Mouse (Mus musculus) megakaryocyte, adult 5-6 weeks (primary cell): ENCODE data around the gene 1700011L22Rik. TPM values are rescaled to one million over a fixed set of nuclear protein-coding genes. Genes with fewer than 3 reads are reported as not detected.

Experiments used
- ATAC-seq: 2 replicates; pipeline ENCODE4 v1.8.0; 2016; ENCODE audit warnings: mild to moderate bottlenecking, inconsistent platforms; ENCODE audit not compliant: poor library complexity, severe bottlenecking
- total RNA-seq, 2 experiments: library from RNA; stranded (forward) in 1 of 2; stranded (reverse) in 1 of 2; fragments of 153-499, 151-499 nt in 1 of 2; fragments of 221-1000, 200-1000 nt in 1 of 2; gene quantifications; 2 replicates each; pipeline versions ENCODE4 v1.2.3 to v1.2.4; 2015 to 2017

The 1700011L22Rik gene
- total RNA-seq (2015) (not detected in 2 replicates), total RNA-seq (2017) (not detected in 2 replicates)

DNA sequence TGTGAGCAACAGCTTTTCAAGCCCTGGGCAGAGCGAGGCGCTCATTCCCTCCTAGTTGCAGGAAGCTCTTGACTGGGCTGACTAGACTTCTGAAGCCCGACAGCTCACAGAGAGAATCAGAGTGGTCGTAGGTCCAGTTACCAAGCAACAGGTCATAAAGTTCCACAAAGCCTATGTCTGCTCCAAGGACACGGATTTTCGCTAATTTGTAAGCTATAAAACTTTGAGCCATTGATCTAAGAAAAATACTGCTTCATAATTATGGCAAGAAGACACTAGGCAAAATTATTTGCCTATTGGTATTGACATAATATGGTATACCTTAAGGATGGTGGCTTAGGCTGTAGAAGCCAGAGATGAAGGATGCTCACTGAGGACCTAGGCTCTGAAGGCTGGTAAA, at the start of gene 1700011L22Rik:
Gene 1700011L22Rik (minus strand): TSS at position 101 of the 400 bp plus-strand sequence.
- ATAC-seq: no peak

DNA sequence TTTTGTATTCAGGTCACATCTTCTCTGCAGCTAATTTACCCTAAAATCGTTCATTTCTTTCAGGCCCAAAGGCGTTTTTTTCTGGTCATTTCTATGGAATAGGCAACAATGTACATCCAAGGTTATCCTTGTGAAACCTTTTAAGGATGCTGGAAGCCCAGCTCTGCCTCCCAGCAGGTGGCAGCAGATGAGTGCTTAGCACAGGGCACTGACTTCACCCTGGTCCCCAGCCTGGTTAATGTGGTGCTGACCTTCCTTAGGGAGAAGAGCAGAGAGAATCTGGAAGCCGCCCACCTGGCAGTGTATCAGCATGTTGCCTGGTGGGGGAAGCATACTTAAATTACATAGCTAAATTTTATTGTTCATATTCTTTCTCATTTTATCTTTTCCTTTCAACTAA, 49.4 kb upstream of the 1700011L22Rik start:
- ATAC-seq: no peak

DNA sequence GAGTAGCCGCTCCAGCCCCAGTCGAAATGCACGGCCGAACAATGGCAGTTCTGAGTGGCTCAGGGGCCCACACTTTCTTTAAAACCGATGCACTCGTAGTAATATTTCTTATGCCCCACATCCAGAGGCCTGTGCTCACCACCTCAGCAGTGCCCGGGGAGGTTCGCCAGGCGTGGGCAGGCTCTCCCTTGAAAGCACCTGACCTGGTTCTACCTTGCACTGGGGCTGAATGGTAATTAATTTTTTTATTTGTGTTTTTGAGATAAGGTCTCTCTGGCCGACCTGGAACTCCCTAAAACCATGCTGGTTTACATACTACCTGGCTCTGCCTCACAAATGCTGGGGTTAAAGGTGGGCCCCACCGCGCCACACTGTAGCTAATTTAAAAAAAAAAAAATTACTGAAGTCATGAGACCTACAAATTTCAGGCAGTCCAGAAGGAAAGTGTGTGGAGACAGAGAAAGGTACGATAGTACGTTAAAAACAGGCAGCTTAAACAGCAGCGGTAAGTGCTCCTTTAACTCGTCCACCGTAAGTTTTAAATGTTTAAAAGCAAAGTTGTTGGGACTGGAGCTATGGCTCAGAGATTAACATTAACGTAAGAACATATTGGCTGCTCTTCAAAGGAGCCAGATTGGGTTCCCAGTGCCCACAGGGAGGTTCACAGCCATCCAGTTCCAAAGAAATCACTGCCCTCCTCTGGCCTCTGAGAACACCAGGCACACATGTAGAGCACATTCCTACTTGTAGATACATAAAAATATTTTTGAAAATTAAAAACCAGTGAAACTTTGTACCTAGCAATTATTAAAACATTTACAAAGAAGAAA, 47.1 kb upstream of the 1700011L22Rik start:
- ATAC-seq: no peak

DNA sequence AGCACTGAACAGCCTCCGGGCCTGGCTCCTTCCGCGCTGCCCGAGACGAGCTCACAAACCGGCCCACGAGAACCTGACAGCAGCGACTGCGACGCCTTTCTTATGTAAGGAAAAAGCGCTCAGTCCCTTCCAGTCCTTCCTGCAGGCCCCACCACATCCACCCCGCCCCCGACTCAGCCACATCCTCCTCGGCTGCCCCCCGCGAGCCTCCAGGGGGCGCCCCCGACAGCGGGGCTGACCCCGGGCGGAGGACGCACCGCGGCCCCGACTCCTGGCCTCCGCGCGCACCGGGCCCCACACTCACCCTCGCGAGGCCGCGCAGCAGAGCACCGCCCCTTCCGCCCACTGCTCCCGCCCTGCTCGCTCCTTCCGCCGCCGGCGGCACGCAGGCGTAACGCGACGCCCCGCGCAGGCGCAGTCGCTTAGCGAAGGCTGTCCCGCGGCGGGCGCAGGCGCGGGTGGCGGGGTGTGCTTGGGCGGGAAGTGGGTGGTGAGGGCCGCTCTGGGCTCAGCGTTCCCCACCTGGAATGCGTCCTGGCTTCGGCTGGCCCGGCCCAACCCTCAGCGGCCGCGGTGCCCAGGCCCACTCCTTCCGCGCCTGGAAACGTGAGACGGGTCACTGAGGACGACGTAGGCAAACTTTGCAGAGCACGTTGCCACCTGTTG, 46.4 kb upstream of the 1700011L22Rik start, which contains the start of gene Mmaa:
Gene Mmaa (minus strand): TSS at position 328 of the 666 bp plus-strand sequence.
- peak; percentile 93 for ATAC-seq

DNA sequence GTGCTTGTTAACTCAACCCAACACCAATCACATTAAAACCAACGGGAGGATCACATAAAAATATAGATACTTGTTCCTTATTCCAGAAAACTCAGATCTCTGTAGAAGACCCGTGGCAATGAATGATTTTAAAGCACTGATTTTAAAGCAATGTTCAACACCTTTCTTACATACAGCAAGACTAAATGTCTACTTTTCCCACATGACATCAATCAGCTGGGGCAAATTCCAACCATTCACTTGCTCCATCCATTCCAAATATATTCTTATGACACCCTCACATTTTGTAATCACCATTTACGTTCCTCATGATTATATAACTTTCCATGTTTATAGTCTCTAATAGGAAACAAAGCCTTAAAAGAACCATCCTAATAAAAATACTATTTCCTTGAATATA, 45.5 kb upstream of the 1700011L22Rik start:
- no peak for ATAC-seq

DNA sequence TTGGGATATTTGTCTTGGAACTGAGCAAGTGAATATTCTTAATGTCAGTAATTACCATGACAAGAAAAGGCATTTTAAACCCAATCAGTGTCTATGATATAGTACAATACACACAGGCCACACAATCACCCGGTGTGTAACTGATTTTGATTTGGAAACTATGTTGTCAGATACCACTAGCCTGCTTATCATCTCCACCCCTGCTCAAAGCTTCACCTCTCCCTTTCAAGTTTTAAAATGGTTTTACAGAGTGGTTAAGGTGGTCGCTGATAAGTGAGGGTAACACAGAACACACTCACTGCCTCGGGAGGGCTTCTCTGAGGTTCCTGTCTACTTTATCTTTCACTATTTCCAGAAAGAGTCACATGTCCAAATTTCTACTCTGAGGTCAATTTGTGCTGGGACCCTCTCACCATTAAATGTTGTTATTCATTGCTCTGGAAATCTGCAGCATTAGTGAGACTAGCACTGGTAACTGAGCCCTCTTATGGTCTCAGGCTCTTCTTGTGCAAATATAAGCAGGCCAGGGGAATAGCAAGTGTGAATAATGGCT, 44.4 kb upstream of the 1700011L22Rik start:
- no peak for ATAC-seq

DNA sequence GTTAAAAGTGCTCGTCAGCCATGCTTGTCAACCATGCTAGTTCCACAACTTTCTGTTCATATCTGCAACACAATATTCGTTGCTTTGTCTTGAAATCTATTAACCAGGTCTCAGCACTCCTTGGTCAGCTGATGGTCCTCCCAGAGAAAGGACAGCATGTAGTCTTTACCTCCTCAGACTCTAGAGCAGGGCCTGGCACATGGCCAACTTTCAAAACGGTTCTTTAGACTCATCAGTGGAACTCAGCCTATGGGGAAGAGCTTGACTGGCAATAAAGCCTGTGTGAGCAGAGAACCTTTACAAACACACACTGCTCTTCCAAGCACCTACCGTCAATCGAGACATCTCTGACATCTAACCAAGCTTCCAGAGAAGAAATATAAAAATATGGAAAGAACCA, 41.2 kb upstream of the 1700011L22Rik start:
- ATAC-seq: no peak

DNA sequence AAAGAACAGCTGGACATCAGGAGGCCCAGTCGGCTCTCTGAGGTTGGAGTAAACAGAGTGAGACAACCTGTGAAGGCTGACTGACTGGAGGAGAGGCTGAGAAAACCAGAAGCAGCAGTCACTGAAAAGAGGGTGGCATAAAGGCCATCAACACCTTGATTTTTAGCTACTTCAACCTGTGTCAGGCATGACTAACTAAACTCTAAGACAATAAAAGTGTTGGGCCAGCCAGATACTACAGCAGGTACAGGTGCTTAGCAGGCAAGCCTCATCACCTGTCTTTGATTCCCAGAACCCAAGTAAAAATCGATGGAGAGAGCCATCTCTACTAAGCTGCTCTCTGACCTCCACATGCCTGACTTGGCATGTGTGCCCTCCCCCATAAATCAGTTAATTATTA, 40.3 kb upstream of the 1700011L22Rik start:
- ATAC-seq: no peak

DNA sequence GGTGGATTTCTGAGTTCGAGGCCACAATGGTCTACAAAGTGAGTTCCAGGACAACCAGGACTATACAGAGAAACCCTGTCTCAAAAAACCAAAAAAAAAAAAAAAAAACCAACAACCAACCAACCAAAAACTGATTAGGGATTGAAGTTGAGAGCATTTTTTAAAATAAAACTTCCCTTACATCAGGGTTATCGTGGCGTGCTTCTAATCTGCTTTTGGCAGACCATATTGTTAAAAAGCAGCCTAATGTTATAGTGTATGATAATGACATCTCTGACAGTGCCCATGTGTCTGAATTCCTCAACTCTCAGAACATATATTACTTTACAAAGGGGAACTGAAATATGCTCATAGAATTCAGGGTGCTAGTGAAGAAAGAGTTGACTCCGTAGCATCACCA, 39.9 kb upstream of the 1700011L22Rik start:
- no peak for ATAC-seq

DNA sequence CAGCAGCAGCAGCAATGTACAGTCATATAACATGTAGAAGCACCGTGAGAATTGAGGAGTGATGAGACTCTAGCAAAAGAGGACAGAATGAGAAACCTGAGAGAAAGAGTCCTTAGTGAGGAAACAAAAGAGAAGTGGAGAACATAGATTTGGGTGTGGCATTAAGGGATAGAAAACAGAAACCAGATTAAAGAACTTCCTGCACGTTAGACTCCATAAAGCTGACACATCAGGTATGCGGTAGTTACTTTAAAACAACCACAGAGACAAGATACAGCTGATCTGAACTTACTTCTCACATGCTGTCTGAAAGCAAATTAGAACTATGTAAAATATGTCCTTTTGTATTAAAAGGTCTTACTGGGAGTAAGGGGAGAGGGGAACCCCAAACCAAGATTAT, 38.1 kb upstream of the 1700011L22Rik start:
- ATAC-seq: peak; percentile 45

DNA sequence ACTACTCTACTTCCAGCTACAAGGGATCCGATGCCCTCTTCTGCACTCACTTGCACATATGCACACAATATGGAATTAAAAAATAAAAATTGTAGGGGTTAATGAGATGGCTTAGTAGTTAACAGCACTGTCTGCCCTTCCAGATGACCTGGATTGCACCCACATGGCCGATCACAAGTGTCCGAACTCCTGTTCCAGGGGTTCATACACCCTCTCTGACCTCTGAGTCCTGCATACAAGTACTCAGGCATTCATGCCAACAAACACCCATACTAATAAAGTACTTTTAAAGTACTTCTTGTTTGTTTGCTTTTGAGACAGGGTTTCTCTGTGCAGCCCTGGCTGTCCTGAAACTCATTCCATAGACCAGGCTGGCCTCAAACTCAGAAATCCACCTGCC, 36.3 kb upstream of the 1700011L22Rik start:
- no peak for ATAC-seq

DNA sequence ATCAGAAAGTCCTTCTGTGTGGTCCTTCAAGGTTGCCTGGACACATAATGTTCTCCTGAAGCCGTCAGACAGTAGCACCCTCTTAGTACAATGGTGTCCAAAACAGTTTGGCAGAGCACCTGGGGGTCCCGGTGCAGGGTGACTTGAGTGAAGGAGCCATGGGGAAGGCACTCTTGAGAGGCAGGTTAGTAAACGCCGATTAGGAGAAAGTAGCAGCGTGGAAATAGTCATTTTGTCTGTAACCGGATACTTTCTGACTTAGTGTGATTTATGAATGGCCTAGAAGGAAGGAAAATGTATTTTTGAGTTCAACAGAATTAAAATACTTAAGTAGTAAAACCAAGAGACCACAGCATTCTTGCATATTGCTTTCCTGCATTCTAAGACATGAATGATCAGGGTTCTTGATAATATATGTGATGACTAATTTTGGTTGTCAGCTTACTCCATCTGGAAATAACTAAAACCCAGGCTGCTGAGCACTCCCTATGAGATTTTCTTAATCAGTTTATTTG, 33.1 kb upstream of the 1700011L22Rik start:
- no peak for ATAC-seq

DNA sequence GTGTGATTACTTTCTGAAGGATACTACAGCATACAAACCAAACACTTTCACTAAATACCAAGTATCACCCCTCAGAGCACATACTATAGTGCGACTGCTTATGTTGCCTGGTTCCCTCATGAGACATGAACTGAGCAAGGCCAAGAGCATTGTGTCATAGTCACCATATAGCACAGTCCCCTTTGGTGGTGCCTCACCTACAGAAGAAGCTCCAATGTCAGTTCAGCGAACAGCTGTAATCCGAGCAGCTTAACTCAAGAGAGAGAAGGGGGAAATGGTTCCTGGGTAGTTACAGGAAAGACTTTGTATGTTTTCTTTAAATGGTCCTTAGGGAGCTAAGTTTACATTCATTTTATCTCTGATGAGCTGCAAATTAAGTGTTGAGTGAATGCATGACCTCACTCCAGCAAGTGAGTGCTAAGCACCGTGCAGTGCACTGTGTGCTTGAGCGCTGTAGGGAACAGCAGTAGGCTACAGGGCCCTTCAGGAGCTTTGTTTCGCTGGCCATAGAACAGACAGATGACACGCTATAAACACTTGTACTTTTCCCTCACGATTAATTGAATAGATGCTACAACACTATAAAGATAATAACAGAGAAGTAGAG, 29.0 kb upstream of the 1700011L22Rik start:
- ATAC-seq: no peak

DNA sequence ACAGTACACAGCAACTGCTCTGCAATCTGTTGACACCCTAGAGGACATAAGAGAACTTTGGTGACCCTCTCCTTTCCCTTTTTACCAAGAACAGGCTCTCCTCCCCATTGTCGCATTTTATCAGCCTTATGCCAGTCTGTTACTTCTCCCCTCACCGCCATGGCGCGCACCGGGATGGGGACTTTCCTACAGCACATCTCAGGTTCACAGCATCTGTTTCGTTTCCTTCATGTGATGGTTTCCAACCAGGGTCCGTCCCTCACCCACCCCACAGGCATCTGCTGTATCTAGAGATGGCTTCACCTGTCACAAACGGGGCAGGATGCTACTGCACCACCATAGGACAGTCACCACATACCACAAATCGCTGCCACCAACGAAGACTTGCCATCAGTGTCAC, 26.6 kb upstream of the 1700011L22Rik start:
- ATAC-seq: no peak

DNA sequence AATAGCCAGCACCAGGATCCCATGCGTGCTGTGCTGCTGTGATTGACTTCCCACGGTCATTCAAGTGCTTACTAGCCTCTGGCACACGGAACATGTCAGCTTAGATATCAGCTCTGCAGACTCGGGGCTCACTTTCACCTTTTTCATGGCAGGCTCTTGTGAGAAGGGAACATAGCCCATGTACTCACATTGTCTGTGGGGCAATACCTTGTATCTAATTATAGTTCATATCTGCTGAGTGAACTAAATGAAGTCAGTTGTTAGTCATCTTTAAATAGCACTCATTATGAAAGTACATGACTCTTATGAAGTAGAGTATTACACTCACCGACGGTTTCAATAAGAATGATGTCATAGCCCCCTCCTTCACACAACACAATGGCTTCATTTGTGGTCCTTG, 25.4 kb upstream of the 1700011L22Rik start:
- no peak for ATAC-seq

DNA sequence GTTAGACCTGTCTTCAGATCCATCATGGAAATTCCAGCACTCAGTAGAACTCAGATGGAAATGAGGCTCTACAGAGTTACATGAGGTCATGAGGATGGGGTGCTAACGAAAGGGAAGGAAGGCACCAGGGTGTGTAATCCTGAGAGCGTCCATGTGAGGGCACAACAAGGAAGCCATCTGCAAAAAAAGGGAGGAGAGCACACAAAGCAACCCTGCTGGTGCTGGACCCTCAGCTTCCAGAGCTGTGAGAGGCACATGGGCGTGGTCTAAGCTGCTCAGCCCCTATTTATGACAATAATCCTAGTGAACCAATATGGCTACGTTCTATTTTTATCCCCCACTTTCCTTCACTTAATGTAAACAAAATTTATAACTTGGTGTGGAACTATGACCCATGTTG, 24.3 kb upstream of the 1700011L22Rik start:
- no peak for ATAC-seq

DNA sequence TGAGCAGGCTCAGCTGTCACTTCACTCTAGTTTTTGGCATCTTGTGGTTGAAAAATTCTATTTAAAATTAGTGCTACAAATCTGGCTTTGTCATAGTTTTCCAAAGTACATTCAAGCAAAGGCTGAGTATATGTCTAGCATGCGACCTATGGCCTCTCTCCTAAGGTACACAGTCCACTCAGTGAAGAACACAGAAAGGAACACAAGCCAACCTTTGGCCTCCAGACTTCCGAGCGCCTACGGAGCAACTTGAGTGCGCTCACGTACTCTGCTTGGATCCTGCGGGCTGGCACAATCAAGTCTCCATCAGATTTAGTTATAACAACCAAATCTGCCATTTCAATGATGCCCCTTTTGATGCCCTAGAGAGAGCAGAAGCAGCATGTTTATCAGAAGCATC, 20.6 kb upstream of the 1700011L22Rik start:
- ATAC-seq: no peak

DNA sequence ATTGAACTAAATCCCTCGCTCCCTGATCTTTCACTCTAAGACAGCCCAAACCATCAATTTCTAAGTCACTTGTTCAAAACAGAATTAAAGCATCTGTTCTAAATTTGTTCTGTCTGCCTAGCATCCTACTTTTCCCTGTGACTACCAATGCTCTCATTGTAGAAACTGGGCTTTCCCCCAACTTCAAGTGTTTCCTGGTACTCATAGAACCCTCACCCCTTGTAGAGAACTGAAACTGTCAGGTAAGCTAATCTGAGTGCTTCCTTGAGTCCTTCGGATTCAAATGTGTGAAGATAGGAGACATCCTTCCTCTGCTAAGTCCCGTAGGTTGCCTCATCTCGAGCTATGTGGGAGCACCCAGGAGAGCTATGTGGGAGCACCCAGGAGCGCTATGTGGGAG, 13.6 kb upstream of the 1700011L22Rik start:
- no peak for ATAC-seq

DNA sequence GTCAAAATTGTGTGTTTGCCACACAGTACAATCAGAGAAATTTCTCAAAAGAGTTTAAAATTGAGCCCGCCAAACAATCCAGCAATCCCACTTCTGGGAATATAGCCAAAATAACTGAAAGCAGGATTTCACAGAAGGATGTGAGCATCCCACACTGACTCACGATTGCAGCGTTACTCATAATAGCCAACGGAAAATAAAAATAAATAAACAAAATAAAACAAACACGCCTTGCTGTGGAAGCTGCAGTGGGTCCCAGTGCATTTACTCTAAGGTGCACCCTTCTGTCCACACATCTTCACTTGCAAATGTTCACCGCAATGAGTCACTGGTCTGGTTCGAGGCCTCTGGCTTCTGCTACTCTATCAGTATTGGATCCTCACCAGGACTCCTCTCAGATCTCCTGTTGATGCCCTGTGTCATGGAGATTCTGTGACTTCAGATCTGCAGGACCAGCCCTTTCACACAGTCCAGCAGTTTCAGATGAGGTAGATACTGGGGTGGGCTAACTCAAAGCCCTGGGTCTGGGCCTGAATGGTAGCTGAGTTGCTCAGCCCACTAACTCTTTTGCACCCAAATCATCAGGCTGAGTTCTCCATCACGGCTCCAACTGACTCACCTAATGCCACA, 7.8 kb upstream of the 1700011L22Rik start:
- no peak for ATAC-seq

DNA sequence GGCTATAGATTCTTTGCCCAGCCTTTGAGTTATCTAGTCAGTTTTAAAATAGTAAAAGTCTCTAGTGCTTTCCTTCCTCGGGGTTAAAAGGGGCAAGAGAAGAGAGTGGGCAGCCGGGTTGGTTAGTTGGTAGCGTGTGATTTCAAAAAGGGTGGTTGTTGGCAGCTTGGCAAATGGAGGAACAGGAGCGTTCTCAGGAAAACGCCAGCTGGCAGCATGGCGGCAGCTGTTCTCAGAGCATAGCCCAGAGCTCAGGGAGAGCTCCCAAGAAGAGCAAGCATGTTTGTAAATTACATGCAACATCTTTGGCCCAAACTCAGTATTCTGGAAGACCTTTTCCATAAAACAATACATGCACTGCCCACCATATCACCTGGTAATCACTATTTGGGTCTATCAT, 5.4 kb upstream of the 1700011L22Rik start:
- no peak for ATAC-seq

DNA sequence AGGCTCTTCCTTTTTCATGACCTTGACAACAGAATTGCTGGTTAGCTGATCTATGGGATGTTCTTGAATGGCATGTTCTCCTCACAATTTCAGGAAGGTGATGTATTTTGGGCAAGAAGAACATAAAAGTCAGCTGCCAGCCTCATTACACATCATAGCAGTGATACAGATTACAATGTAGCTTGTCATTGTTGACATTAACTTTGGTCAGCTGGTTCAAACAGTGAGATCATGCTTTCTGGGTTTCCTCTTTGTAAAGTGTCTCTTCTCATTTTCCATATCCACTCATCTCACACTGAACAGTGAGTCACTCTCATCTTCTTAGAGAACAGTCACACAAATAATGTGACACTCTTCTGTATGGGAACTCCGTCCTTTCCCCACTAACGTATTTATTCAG, 4.9 kb downstream of the 1700011L22Rik start:
- ATAC-seq: no peak
